Mouse (Mus musculus) T-helper 1 cell (primary cell): ENCODE results near the gene Ralgps1.

Experiments used
- in situ Hi-C: fragments of 300-600 bp; cut with MboI, MseI; formaldehyde crosslinking; loops from one replicate; pipeline ENCODE4 v1.15.1; 2025; ENCODE audit warnings: high pct_unique_total_duplicates

The Ralgps1 gene

DNA sequence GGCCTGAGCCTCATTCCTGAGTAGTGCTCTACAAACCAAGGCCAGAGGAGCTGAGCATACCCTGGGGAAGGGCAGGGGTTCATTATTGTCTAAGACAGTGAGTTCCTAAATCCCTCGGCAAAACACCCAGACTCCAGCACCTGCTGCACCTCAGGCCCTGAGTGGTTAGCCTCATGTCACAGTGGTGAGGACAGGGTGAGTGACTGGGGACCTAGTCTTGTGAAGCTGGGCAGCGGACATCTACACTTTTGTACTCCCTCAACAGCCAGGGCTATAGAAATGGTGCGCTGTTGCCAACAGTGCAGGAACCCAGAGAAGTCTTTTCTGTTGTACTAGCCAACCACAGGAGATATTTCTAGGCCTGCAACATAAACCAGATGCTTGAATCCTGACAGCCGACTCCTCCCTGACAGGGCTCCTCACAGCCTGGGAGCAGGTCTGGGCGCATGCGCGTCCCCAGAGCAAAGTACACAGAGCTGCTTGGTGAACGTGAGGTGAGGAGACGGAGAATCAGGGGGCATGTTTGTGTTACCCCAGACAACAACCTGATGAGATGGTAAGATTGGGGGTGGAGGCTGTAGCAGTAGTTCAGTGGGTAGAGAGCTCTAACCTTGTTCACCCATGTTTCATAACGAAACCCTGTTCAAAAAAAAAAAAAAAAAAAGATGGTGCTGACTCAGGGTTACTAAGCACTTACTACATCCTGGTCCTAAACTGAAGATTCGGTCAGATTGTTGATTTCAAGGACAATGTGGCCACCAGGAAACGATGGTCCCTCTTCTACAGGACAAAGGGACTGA is 193.6 kb downstream of the Ralgps1 start:
- in situ Hi-C loops: no loop called here

DNA sequence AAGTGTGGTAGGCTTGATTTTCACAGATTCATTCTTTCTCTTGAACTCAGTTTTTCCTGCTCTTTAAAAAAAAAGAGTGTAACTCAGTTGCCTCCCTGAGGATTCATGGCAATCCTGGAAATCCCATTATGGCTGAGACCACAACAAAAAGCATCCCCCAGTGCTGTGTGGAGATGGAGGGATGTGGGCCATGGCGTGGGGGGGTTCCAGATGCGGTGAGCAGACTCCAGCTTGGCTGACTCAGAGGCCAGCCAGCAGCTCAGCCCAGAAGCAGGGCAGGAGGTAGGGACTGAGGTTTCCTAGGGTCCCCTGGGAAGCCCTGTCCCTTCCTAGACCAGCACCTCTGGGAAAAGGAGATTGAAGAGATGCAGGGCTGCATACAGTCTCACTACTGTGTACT is 194.4 kb downstream of the Ralgps1 start:
- in situ Hi-C loops: no loop called here

DNA sequence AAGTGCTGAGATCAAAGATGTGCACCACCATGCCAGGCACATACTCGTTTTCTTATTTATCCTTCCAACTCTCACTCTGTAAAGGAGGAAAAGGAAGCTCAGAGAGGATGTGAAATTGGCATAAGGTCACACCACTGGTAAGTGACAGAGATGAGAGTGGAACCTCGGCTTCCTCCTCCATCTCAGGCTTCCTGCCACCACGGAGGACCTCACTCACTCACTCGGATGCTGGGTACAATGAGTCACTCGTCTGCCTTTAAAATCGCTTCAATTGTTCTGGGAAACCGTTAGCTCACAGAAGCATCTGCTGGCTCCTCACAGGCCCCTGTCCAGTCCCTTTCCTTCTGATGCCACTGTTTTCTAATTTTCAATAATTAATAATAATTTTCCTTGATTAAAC is 194.8 kb downstream of the Ralgps1 start:
- in situ Hi-C loops: no loop called here

DNA sequence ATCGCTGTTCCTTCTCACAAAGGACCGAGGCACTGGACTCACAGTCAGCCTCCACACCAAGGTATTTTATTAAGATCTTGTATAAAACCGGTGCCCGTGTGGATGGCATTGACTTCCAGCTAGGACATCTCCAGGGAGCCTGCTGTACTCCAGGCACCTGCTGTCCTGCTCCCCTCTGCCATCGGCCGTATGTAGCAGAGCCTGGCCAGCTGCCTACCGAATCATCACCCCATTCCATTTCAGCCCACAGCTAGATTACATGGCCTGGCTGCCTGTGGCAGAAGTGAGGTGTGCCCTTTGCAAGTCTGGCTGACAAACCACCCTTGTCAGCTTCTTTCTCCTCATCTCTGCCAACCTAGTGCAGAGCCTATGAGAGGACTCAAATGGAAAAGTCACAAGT is 197.6 kb downstream of the Ralgps1 start:
- in situ Hi-C loops: no loop called here

DNA sequence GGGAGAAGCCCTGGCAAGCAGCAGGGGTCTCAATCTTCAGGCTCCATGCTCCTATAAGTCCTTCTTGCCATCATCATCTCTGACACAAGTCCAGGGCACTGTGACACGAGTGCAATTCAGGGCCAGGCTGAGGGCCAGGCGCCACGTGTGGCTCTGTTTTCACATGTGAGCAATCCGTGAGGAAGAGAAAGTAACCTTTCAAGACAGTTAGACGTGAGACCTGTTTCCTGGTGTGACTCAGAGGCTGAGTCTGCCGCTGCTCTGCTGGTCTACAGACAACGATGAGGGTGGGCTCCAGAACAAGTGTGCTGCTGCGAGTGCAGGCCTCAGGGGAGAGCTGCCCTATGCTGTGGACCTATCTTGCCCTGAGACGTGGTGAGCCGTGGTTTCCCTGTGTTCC is 198.2 kb downstream of the Ralgps1 start:
- in situ Hi-C loops: no loop called here

DNA sequence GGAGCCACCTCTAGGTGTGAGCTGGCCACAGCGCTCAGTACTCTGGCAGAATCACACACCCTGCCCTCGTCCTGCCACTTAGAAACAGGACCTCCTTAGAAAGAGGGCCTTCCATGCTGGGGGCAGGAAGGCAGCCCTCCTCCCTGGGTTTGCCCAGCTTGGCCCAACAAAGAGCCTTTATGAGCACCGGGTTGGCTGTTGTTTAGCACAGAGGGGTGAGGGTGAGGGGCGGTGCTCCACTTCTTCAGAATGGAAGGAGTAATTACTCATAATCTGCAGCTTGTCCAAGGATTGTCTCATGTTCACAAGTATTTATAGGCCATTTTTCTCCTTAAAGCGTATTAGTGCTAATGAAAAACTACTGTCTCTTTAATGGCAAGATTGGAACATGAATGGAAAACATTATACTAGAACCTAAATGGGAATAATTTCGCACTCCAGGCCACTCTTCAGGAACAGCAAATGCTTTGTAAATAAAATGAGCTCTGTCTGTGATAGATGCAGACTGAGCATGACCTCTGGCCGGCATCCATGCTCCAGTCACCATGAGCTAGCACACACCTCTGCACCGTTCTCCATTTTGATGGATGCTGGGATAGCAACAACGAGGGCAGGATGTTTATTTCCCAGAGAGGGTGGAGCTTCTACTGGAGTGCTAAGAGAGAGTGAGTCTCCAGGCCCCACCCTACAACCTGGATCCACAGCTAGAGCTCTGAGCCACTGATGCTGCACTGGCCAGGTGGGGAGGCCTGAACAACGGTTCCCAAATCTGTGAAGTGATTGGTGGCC is 200.3 kb downstream of the Ralgps1 start:
- in situ Hi-C loops: no loop called here

DNA sequence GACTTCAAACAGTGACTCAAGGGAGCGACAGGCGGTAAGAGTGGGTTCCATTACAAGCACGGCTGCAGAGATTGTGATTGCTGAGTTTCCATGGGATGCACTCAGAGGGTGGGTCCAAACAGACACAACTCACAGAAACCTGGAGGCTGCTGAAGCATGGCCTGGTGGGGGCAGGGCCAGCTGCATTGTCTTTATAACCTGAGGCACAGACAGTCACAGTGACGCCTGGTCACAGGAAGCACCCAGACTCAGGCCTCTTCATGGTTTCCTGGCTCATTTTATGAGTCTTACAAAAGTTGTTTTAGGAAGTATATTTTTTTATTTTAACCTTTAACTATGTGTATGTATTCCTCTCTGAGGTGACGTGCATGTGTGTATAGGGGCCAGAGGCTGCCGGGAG is 201.8 kb downstream of the Ralgps1 start:
- in situ Hi-C loops: no loop called here

DNA sequence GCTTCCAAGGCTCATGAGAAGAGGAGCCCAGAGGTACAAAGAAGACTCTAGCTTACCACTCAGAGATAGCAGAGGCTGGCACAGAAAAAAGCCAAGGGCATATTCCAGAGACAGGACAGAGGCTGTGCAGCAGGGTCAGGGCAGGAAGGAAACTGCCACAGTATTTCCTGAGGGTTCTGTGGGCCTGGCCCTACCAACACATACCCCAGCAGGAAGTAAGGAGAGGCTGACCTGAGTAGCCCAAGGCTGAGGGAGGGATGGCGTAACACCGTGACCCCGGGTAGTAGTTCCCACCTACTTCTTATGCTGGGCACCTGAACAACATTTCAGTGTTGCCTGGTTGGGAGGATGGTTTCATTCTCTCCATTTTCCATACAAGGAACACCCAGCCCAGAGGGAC is 204.2 kb downstream of the Ralgps1 start:
- in situ Hi-C loops: no loop called here

DNA sequence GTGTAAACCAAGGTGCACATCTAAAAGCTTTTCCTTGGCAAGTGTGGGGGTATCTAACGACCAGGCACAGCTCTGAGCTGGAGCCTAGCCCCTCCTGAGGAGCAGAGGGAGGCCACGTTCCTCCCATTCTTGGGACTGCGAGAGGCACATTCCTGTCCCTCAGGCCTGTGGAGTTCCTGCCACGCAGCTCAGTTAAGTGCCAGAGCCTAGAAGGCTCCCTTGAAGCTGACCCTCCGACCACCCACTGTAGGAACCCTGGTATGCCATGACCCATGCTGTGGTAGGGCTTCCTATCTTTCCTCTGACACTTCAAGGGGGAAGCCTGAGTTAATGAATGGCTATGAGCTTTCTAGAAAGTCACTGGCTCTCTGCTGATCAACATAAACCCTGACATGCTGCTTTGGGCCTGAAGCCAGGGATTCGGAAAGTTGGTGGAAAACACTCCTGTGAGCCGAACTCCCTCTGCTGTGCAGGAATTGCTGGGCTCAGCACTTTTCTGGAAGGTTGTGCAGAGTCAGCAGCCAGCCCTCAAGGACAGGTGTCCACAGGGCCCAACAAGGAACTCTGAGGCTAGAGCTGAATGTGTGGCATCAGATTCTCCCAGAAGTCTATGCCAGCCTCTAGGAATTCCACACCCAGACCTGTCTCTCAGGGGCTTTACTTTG is 205.4 kb downstream of the Ralgps1 start:
- in situ Hi-C loops: no loop called here

DNA sequence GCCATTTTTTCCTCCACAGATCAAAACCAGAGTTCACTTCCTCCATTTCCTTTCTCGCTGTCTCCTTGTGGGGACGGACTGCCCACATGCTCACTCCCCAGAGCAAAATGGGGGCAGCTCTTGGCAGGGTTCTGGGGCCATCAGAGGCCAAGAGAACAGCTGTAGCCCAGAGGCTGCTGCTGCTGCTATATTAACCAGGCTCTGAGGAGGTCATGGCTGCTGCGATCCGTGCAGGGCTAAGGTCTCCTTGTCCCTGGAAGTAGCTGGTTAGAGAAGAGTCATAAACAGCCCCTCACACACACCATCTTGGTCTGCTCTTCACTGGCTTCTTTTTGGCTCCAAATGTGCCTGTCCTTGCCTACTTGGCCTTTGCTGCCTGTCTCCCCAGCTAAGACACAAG is 206.1 kb downstream of the Ralgps1 start:
- in situ Hi-C loops: no loop called here

DNA sequence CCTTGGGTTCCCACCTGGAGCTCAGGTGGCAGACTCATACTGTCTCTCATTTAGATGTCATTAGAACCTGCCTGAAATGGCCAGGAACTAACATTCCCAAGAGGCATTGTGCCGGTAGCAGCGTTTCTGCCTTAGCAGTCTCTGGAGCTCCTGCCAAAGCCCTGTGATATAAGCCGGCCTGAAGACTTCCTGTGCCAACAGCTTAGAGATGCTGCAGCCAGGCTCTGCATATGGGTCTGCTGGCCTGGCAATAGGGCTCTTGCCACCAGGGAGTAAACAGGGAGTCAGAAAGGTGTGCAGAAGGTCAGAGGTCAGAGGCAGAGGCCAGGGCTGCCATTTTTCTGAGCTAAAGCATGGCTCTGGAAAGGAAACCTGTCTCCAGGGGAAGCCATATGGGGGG is 206.6 kb downstream of the Ralgps1 start:
- in situ Hi-C loops: no loop called here

DNA sequence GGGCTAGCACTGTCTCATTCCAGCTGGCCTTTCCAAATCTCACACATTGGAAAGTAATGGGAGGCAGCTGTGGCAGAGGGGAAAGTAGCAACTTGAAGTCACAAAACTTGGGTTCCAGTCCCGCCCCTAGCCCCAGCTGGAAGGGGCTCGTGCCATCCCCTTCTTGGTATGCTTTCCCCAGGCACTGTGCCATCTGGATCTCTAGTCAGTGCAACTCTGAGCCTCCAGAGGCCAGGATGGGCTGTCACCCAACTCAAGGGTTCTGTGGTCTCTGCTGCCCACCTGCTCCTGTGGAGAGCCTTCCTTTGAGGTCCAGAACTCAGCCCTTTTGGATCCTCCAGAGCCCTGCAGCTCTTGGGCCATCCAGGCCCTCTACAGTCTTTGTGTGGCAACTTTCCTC is 209.2 kb downstream of the Ralgps1 start:
- in situ Hi-C loops: no loop called here

DNA sequence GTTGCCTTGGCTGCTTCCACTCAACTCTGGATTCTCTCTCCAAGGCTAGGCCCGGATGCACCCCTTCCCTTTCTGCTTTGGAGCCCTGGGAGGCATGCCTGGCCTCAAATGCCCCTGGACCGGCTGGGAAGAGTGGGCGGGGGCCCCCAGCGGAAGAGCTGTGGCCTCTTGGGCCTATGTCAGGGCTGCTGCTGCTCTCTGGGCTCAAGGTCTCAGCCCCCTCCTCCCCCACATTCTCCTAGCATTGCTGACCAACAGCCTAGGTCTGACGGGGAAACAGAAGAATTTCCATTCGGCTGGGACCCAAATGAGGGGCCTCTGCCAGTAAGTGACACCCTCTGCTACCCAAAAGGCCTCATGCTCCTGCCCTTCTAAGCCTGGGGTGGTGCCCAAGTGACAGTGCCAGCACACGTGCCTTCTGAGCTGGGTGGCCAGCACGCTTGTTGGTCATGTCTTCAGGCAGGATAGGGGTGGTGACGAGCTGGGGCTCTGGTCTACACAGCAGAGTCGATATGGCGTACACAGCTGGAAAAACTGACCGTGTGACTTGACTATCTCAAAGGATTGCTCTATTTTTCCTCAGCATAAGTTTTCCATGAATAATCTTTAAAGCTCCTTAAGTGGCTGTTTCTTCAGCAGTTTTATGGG is 210.8 kb downstream of the Ralgps1 start:
- in situ Hi-C loops: no loop called here

DNA sequence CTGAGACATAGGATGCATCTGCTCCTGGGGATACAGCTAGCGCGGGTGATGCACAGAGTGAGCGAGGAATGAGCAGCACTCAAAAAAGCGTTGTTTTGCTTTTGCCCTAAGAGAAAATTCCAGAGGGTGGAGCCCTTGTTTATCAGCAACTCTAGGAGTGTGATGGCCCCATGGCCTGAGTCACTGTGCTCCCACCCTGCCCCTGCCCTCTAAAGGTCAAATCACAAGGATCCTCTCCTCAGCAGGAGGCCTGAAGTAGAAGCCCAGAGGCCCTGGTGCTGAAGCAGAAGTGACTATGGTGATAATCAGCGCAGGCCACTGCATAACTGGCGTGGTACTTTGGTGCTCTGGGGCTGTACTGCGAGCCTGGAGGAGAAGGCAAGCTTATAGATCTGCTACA is 211.7 kb downstream of the Ralgps1 start:
- in situ Hi-C loops: loop anchor here (5.0 kb wide), 1 partner anchor 193 kb away; no protein-coding TSS in a partner anchor

DNA sequence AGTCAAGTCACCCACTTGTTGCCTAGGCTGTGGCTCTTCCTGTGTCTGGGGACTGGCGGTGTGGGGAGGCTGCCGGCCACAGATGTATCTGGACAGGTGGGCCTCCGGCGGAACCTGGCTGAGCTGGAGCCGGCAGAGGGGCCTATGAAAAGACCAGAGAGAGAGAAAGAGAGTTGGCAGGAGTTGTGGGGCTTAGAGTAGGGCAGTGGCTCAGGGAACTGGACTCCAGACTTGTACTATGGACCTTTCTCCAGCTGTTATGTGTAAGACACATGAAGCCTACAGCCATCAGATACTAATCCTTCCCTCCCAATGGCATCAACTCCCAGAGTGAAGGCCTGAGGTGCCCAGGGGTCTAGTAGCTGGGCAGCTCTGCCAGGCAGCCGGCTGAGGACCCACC is 212.4 kb downstream of the Ralgps1 start:
- in situ Hi-C loops: loop anchor here (5.0 kb wide), 1 partner anchor 193 kb away; no protein-coding TSS in a partner anchor

DNA sequence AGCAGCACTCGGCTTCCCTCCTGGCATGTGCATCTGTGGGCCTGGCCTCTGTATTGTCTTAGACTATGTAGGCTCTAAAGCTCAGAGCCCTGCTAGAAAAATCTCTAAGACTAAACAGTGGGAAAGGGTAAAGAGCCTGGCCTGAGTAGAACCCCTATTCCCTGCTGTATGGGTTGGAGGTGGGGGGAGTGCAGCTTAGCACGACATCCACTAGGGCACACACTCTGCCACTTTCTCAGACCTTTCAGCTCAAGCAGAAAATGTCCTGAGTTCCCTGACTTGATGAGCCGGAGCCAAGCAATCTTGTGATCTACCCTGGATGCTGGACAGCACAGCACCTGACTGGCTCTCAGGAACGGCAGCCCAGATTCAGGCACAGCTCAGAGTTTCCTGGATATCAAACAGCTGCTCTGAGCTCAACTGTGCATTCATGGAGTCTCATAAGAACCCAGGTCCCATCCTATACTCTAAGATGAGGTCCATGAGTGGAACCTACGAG is 215.0 kb downstream of the Ralgps1 start:
- in situ Hi-C loops: loop anchor here (5.0 kb wide), 1 partner anchor 196 kb away; no protein-coding TSS in a partner anchor

DNA sequence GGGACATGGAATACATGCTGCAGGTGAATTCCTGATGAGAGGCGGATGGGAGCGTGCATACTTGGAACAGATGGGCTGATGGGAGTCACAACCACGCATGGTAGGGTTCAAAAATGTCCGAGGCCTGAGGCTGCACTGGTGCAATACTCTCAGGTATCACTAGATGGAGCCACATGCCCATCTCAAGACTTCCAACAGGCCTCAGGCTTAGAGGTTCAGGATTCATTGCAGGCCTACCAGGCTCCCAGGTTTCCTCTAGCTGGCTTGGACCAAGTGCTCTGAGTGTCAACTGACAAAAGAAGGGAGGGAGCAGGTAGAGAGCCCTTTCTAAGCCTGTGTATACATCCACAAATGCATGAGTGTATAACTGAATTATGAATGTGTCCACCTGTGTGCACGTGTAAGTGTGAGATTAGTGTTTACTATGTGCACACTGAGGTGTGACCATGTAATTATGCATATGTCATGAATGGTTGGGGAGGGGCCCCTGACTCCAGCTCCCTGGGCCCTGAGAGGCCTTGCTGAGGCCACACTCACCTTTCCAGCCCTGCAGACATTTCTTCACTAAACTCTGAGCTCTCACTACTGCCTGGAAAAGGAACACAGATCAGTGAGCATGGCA is 216.4 kb downstream of the Ralgps1 start:
- in situ Hi-C loops: loop anchor here (5.0 kb wide), 1 partner anchor 197 kb away; no protein-coding TSS in a partner anchor

DNA sequence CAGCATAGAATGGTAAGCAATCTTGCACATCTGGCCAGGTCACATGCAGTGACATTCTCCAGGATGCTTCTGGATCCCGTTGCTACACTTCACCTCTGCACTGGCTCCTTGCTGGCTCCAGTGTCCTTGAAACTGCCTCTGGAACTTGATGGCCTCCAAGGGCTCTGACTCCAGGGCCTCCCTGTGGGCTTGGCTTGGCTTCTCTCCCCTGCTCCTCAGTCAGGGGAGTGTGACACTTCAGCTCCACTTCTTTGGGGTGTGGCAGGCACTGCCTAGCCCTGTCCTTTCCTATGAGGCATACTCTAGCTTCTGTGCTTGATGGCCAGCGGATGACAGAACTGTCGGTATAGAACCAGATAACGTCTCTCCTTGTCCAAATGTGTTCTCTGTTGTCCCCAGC is 224.3 kb downstream of the Ralgps1 start:
- in situ Hi-C loops: no loop called here

DNA sequence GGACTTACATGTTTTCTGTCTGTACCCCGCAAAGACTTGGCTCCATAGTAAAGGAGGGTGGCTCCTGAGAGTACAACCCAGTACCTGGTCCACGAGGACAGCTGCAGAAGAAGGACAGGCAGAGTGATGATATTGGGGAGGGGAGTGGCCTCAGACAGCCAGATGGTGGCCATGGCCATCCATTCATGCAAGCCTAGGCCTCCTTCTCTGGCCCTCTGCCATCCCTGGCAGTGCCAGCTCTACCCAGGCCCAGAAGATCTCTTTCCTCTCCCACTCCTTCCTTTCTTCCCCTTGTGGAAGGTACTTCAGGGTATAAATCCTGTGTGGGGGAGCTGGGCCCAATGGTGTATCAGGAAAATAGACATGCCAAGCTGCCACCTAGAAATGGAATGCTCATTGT is 228.0 kb downstream of the Ralgps1 start:
- in situ Hi-C loops: no loop called here

DNA sequence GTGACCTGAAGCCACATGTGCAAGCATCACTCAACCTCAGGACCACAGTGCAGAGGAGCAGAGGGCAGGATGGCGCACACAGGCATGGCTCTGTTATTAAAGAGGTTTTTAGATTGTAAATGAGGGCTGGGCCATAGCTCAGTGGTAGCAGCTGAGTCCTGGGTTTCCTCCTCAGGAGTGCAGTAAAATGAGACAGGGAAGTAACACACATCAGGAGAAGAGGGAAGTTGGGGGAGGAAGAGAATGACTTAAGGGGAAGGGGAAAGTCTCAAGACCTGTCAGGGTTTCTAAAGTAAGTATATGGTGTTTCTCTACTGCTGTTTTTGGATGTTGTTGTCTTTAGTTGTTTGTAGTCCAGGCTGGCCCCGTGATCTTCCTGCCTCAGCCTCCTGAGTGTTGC is 232.8 kb downstream of the Ralgps1 start:
- in situ Hi-C loops: loop anchor here (10.0 kb wide), 1 partner anchor 1766 kb away; no protein-coding TSS in a partner anchor

DNA sequence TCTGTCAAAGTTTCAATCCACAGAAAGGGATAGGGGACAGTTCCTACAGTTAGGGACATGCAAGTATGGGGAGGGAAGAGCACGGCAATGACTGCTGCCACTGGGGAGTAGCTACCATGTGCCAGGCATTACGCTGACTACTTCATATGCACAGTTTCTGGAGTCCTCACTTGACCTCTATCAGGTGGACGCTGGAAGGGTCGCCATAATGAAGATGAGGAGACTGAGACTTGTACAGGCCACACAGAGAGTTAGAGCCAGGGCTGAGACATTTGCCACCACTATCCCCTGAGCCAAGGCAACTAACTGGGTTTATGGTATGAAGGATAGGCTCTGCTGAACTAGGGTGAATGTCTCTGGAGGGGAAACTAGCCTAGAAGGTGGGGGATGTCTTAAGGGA is 233.6 kb downstream of the Ralgps1 start:
- in situ Hi-C loops: loop anchor here (10.0 kb wide), 1 partner anchor 1767 kb away; no protein-coding TSS in a partner anchor
